ENCODE assay signal across 9 mouse cellular contexts in genomic region chr8:70375212-70375859, GRCm38 (mm10). TPM values are rescaled to one million over a fixed set of nuclear protein-coding genes. Genes with fewer than 3 reads are reported as not detected.
DNase-seq lines count a peak whose midpoint lies in the region; ATAC-seq lines count a peak whose summit lies in the region.
"Had no signal": no experiment of that assay in that cellular context is flagged by ENCODE, and none has a peak within 500 bp of the region (broad histone marks: within the 10 kb centered on the region; RNA-seq: fewer than 3 reads in every experiment).

No protein-coding gene starts in this region.

- peak overlapping the region; percentile 39 for H3K4me3 ChIP-seq in kidney, embryonic 16.5 days (ENCODE audit: low read length)
- peak overlapping the region; percentile 45; the same call in 1 of the 2 replicates for H3K4me3 ChIP-seq in embryonic facial prominence, embryonic 15.5 days (replicated peaks)
- peak overlapping the region; percentile 47 for H3K4me3 ChIP-seq in liver, embryonic 13.5 days (replicated peaks)
- H3K4me3 ChIP-seq in neural tube, embryonic 15.5 days (replicated peaks), result peak overlapping the region; percentile 32; the same call in 1 of the 2 replicates

- ATAC-seq in kidney, embryonic 16.5 days (ENCODE audit: low FRiP score, low TSS enrichment), result no peak
- no peak for ATAC-seq in embryonic facial prominence, embryonic 15.5 days (ENCODE audit: insufficient number of reproducible peaks, low FRiP score, low TSS enrichment, low read depth)
- no peak for ATAC-seq in liver, embryonic 13.5 days (ENCODE audit: low read depth)
- ATAC-seq in neural tube, embryonic 15.5 days (ENCODE audit: low FRiP score), result peak; percentile 18; the same call in 1 of the 2 replicates

- DNase-seq in kidney, postnatal 14 days, result no peak
- DNase-seq in liver, embryonic 13.5 days, result no peak
- DNase-seq in spleen, postnatal 4 days (ENCODE audit: low spot score in 2 of 2), result no peak
- no peak for DNase-seq in MN1 (ENCODE audit: low spot score)
- DNase-seq in adrenal gland, postnatal 4 days (ENCODE audit: low spot score in 2 of 2), result no peak

- 7% methylated on average over 35 of the region's 35 CpGs for WGBS in kidney, embryonic 16.5 days
- whole genome bisulfite sequencing in embryonic facial prominence, embryonic 15.5 days, result 6% methylated on average over 35 of the region's 35 CpGs
- 5% methylated on average over 35 of the region's 35 CpGs for WGBS in liver, embryonic 13.5 days (ENCODE audit: insufficient replicate concordance)
- 4% methylated on average over 35 of the region's 35 CpGs for WGBS in neural tube, embryonic 15.5 days

- no peak overlapping the region; the same call in 1 of the 2 replicates for H3K4me2 ChIP-seq in kidney, embryonic 16.5 days (replicated peaks; ENCODE audit: low read depth, low read length)
- peak overlapping the region; percentile 80; the same call in 1 of the 2 replicates for H3K4me2 ChIP-seq in embryonic facial prominence, embryonic 15.5 days (replicated peaks)
- peak overlapping the region; percentile 63 for H3K4me2 ChIP-seq in liver, embryonic 13.5 days
- H3K4me2 ChIP-seq in neural tube, embryonic 15.5 days, result peak overlapping the region; percentile 55

- H3K36me3 ChIP-seq in kidney, embryonic 16.5 days (ENCODE audit: insufficient read depth, low read length), result no peaks in the 10 kb centered on the region
- H3K36me3 ChIP-seq in embryonic facial prominence, embryonic 15.5 days, result no peaks in the 10 kb centered on the region
- no peaks in the 10 kb centered on the region for H3K36me3 ChIP-seq in liver, embryonic 13.5 days
- H3K36me3 ChIP-seq in neural tube, embryonic 15.5 days, result no peaks in the 10 kb centered on the region

- no peak overlapping the region for H3K9ac ChIP-seq in kidney, embryonic 16.5 days (replicated peaks; ENCODE audit: low read length)
- H3K9ac ChIP-seq in embryonic facial prominence, embryonic 15.5 days, result no peak overlapping the region
- H3K9ac ChIP-seq in liver, embryonic 13.5 days, result no peak overlapping the region
- H3K9ac ChIP-seq in neural tube, embryonic 15.5 days (replicated peaks), result no peak overlapping the region

- peaks cover 78% of the 10 kb centered on the region for H3K27me3 ChIP-seq in kidney, embryonic 16.5 days (ENCODE audit: insufficient read depth, low read length)
- peaks cover 83% of the 10 kb centered on the region for H3K27me3 ChIP-seq in embryonic facial prominence, embryonic 15.5 days
- H3K27me3 ChIP-seq in liver, embryonic 13.5 days, result peaks cover 99% of the 10 kb centered on the region
- H3K27me3 ChIP-seq in neural tube, embryonic 15.5 days (replicated peaks), result peaks cover 86% of the 10 kb centered on the region

- H3K4me1 ChIP-seq in kidney, embryonic 16.5 days (ENCODE audit: insufficient read depth, low read length), result peaks cover 37% of the 10 kb centered on the region
- peaks cover 36% of the 10 kb centered on the region for H3K4me1 ChIP-seq in embryonic facial prominence, embryonic 15.5 days
- H3K4me1 ChIP-seq in liver, embryonic 13.5 days (replicated peaks), result peaks cover 36% of the 10 kb centered on the region
- H3K4me1 ChIP-seq in neural tube, embryonic 15.5 days, result peaks cover 35% of the 10 kb centered on the region

- no peaks in the 10 kb centered on the region for H3K9me3 ChIP-seq in kidney, embryonic 16.5 days (ENCODE audit: low read length)
- H3K9me3 ChIP-seq in embryonic facial prominence, embryonic 15.5 days (replicated peaks), result no peaks in the 10 kb centered on the region
- 0 out of 2 replicates have a peak, but pooled peaks cover 6% of the 10 kb centered on the region for H3K9me3 ChIP-seq in liver, embryonic 13.5 days (replicated peaks)
- no peaks in the 10 kb centered on the region for H3K9me3 ChIP-seq in neural tube, embryonic 15.5 days (replicated peaks)

- no peak overlapping the region for H3K27ac ChIP-seq in kidney, embryonic 16.5 days (ENCODE audit: low read length)
- no peak overlapping the region for H3K27ac ChIP-seq in embryonic facial prominence, embryonic 15.5 days (replicated peaks)
- no peak overlapping the region for H3K27ac ChIP-seq in liver, embryonic 13.5 days
- no peak overlapping the region for H3K27ac ChIP-seq in neural tube, embryonic 15.5 days (replicated peaks)
- H3K27ac ChIP-seq: heart, adult 2 months had no signal

RNA-seq across cellular contexts. Expression of gene Comp, which starts 2.0 kb away (rescaled TPM):
- 0.21 and 1.00 TPM in 2 replicates for polyA plus RNA-seq in kidney, embryonic 16.5 days (2015; fragmentation: Nextera tagmentation; extraction: Ambion mirVana)
- polyA plus RNA-seq in embryonic facial prominence, embryonic 15.5 days (2015; fragmentation: Nextera tagmentation; extraction: Ambion mirVana), result 5.1 and 7.3 TPM in 2 replicates
- 0.48 and 0.58 TPM in 2 replicates for polyA plus RNA-seq in liver, embryonic 13.5 days (2015; fragmentation: Nextera tagmentation; extraction: Ambion mirVana)
- polyA plus RNA-seq in neural tube, embryonic 15.5 days (2015; fragmentation: Nextera tagmentation; extraction: Ambion mirVana), result 3.1 and 6.4 TPM in 2 replicates
- 1 to 10 TPM in 1 of 2 experiments, under 1 TPM in 1; 0.28 to 1.0 TPM for total RNA-seq in adrenal gland, postnatal 4 days (2021)

RNA-seq across cellular contexts. Expression of gene Upf1, which starts 22.3 kb away (rescaled TPM):
- 10.6 and 10.9 TPM in 2 replicates for polyA plus RNA-seq in kidney, embryonic 16.5 days (2015; fragmentation: Nextera tagmentation; extraction: Ambion mirVana)
- polyA plus RNA-seq in embryonic facial prominence, embryonic 15.5 days (2015; fragmentation: Nextera tagmentation; extraction: Ambion mirVana), result 18.6 and 21.2 TPM in 2 replicates
- 11.5 and 12.8 TPM in 2 replicates for polyA plus RNA-seq in liver, embryonic 13.5 days (2015; fragmentation: Nextera tagmentation; extraction: Ambion mirVana)
- polyA plus RNA-seq in neural tube, embryonic 15.5 days (2015; fragmentation: Nextera tagmentation; extraction: Ambion mirVana), result 11.8 and 12.6 TPM in 2 replicates
- 10 to 100 TPM; 52.5 to 56.1 TPM for total RNA-seq in adrenal gland, postnatal 4 days (2021)

RNA-seq across cellular contexts. Expression of gene Gdf1, which starts 45.7 kb away (rescaled TPM):
- 5.5 TPM in 2 replicates for polyA plus RNA-seq in kidney, embryonic 16.5 days (2015; fragmentation: Nextera tagmentation; extraction: Ambion mirVana)
- polyA plus RNA-seq in embryonic facial prominence, embryonic 15.5 days (2015; fragmentation: Nextera tagmentation; extraction: Ambion mirVana), result 1.7 and 2.6 TPM in 2 replicates
- polyA plus RNA-seq in liver, embryonic 13.5 days (2015; fragmentation: Nextera tagmentation; extraction: Ambion mirVana), result 0.17 and 0.29 TPM in 2 replicates
- 7.9 and 9.8 TPM in 2 replicates for polyA plus RNA-seq in neural tube, embryonic 15.5 days (2015; fragmentation: Nextera tagmentation; extraction: Ambion mirVana)
- 1 to 10 TPM in 1 of 2 experiments, under 1 TPM in 1; 0.34 to 1.3 TPM for total RNA-seq in adrenal gland, postnatal 4 days (2021)
- total RNA-seq: heart, adult 2 months had no signal

RNA-seq across cellular contexts. Expression of gene Cers1, which starts 59.8 kb away (rescaled TPM):
- 2.5 and 2.7 TPM in 2 replicates for polyA plus RNA-seq in kidney, embryonic 16.5 days (2015; fragmentation: Nextera tagmentation; extraction: Ambion mirVana)
- polyA plus RNA-seq in embryonic facial prominence, embryonic 15.5 days (2015; fragmentation: Nextera tagmentation; extraction: Ambion mirVana), result 8.9 and 9.3 TPM in 2 replicates
- polyA plus RNA-seq in liver, embryonic 13.5 days (2015; fragmentation: Nextera tagmentation; extraction: Ambion mirVana), result 0.15 and 0.30 TPM in 2 replicates
- 35.5 and 42.4 TPM in 2 replicates for polyA plus RNA-seq in neural tube, embryonic 15.5 days (2015; fragmentation: Nextera tagmentation; extraction: Ambion mirVana)
- 1 to 10 TPM; 6.8 to 7.2 TPM for total RNA-seq in adrenal gland, postnatal 4 days (2021)
